8 mouse cellular contexts compared by ENCODE assay signal in genomic region chr16:91729821-91730441, GRCm38 (mm10). TPM values are rescaled to one million over a fixed set of nuclear protein-coding genes. Genes with fewer than 3 reads are reported as not detected.
DNase-seq lines count a peak whose midpoint lies in the region; ATAC-seq lines count a peak whose summit lies in the region.

No protein-coding gene starts in this region.

- peaks cover 60% of the 10 kb centered on the region for H3K27me3 ChIP-seq in erythroblast, embryonic 14.5 days (ENCODE audit: control insufficient read depth)
- no peaks in the 10 kb centered on the region for H3K27me3 ChIP-seq in heart, embryonic 14.5 days (ENCODE audit: control insufficient read depth, insufficient read depth, low read length)
- no peaks in the 10 kb centered on the region for H3K27me3 ChIP-seq in midbrain, embryonic 10.5 days (ENCODE audit: low read depth, poor library complexity, severe bottlenecking)
- H3K27me3 ChIP-seq in stomach, embryonic 16.5 days (ENCODE audit: control insufficient read depth, insufficient read depth, low read length), result no peaks in the 10 kb centered on the region

- peak overlapping the region; percentile 87 for H3K9ac ChIP-seq in heart, embryonic 14.5 days (ENCODE audit: low read length)
- H3K9ac ChIP-seq in stomach, embryonic 16.5 days (ENCODE audit: low read length), result peak overlapping the region; percentile 91

- peak overlapping the region; percentile 70 for H3K4me3 ChIP-seq in erythroblast, embryonic 14.5 days (replicated peaks)
- H3K4me3 ChIP-seq in heart, embryonic 14.5 days (ENCODE audit: control insufficient read depth in 1 of 2, insufficient read depth in 1 of 2, low read depth in 1 of 2, low read length in 2 of 2), result peak overlapping the region; percentile 81 to 97
- peak overlapping the region; percentile 92 for H3K4me3 ChIP-seq in midbrain, embryonic 10.5 days
- peak overlapping the region; percentile 85 for H3K4me3 ChIP-seq in stomach, embryonic 16.5 days (replicated peaks; ENCODE audit: low read length)

- peak overlapping the region; percentile 91 to 94 for H3K27ac ChIP-seq in heart, embryonic 14.5 days (replicated peaks in 1 of 2; ENCODE audit: control insufficient read depth in 1 of 2, insufficient read depth in 1 of 2, low read depth in 2 of 2, low read length in 2 of 2)
- peak overlapping the region; percentile 97 for H3K27ac ChIP-seq in midbrain, embryonic 10.5 days (replicated peaks)
- H3K27ac ChIP-seq in stomach, embryonic 16.5 days (ENCODE audit: low read length), result peak overlapping the region; percentile 92

- peaks cover 21% of the 10 kb centered on the region for H3K36me3 ChIP-seq in erythroblast, embryonic 14.5 days (ENCODE audit: control insufficient read depth)
- no peaks in the 10 kb centered on the region; the same call in 1 of the 2 replicates for H3K36me3 ChIP-seq in heart, embryonic 14.5 days (ENCODE audit: control insufficient read depth, insufficient read depth, low read length)
- H3K36me3 ChIP-seq in midbrain, embryonic 10.5 days, result no peaks in the 10 kb centered on the region
- H3K36me3 ChIP-seq in stomach, embryonic 16.5 days (ENCODE audit: control insufficient read depth, insufficient read depth, low read length), result no peaks in the 10 kb centered on the region

- DNase-seq in MN1 (ENCODE audit: low spot score), result peak; percentile 56
- peak; percentile 75 for DNase-seq in embryo, embryonic 10 days (ENCODE audit: low spot score)
- DNase-seq in kidney, postnatal 36 days, result peak; percentile 23 to 58
- peak; percentile 70 for DNase-seq in midbrain, embryonic 10.5 days (ENCODE audit: low spot score)

- ATAC-seq in erythroblast, adult 5-6 weeks (replicated peaks; ENCODE audit: low FRiP score, poor library complexity, severe bottlenecking), result no peak
- ATAC-seq in heart, embryonic 14.5 days (ENCODE audit: insufficient number of reproducible peaks, insufficient read depth, low FRiP score, low read depth), result peak; percentile 5; the same call in 1 of the 2 replicates
- no peak for ATAC-seq in stomach, embryonic 16.5 days (ENCODE audit: insufficient read depth, low FRiP score)

- H3K9me3 ChIP-seq in erythroblast, embryonic 14.5 days (ENCODE audit: control insufficient read depth, low read length), result peaks cover 3% of the 10 kb centered on the region; the same call in 1 of the 2 replicates
- H3K9me3 ChIP-seq in heart, embryonic 14.5 days (ENCODE audit: control insufficient read depth, low read length), result no peaks in the 10 kb centered on the region
- H3K9me3 ChIP-seq in midbrain, embryonic 10.5 days (replicated peaks), result no peaks in the 10 kb centered on the region
- no peaks in the 10 kb centered on the region for H3K9me3 ChIP-seq in stomach, embryonic 16.5 days (replicated peaks; ENCODE audit: control insufficient read depth, low read length)

- H3K4me1 ChIP-seq in erythroblast, embryonic 14.5 days (ENCODE audit: control insufficient read depth), result peaks cover 44% of the 10 kb centered on the region
- peaks cover 6 to 28% of the 10 kb centered on the region in 2 experiments for H3K4me1 ChIP-seq in heart, embryonic 14.5 days (ENCODE audit: control insufficient read depth in 2 of 2, insufficient read depth in 2 of 2, low read length in 2 of 2)
- peaks cover 47% of the 10 kb centered on the region for H3K4me1 ChIP-seq in midbrain, embryonic 10.5 days
- peaks cover 18% of the 10 kb centered on the region for H3K4me1 ChIP-seq in stomach, embryonic 16.5 days (ENCODE audit: control insufficient read depth, insufficient read depth, low read length)

- H3K4me2 ChIP-seq in heart, embryonic 14.5 days (ENCODE audit: low read length), result peak overlapping the region; percentile 77
- peak overlapping the region; percentile 82 for H3K4me2 ChIP-seq in stomach, embryonic 16.5 days (ENCODE audit: low read depth, low read length)

- under 1% methylated on average over 44 of the region's 44 CpGs for WGBS in heart, embryonic 14.5 days
- WGBS in midbrain, embryonic 10.5 days, result under 1% methylated on average over 43 of the region's 44 CpGs
- WGBS in stomach, embryonic 16.5 days, result 1% methylated on average over 44 of the region's 44 CpGs

RNA-seq across cellular contexts. Expression of gene Itsn1, which starts 0.8 kb away (rescaled TPM):
- 31.5 and 32.6 TPM in 2 replicates for polyA plus RNA-seq in erythroblast, embryonic 14.5 days (2012)
- 413 and 554 TPM in 2 replicates for total RNA-seq in erythroblast, adult 5-6 weeks (2015; ENCODE audit: low replicate concordance)
- total RNA-seq in erythroblast, adult 5-6 weeks (2017; ENCODE audit: low replicate concordance), result 1,329 and 2,083 TPM in 2 replicates
- 20.7 and 21.2 TPM in 2 replicates for polyA plus RNA-seq in heart, embryonic 14.5 days (2014; fragmentation: Nextera tagmentation; extraction: Ambion mirVana)
- polyA plus RNA-seq in midbrain, embryonic 10.5 days (2016; fragmentation: Nextera tagmentation; extraction: Ambion mirVana), result 49.5 and 53.0 TPM in 2 replicates
- 16.8 and 18.1 TPM in 2 replicates for polyA plus RNA-seq in stomach, embryonic 16.5 days (2015; fragmentation: Nextera tagmentation; extraction: Ambion mirVana)

RNA-seq across cellular contexts. Expression of gene Cryzl1, which starts 1.2 kb away (rescaled TPM):
- polyA plus RNA-seq in erythroblast, embryonic 14.5 days (2012), result 0.28 and 0.30 TPM in 2 replicates
- 21.5 and 55.1 TPM in 2 replicates for total RNA-seq in erythroblast, adult 5-6 weeks (2015; ENCODE audit: low replicate concordance)
- total RNA-seq in erythroblast, adult 5-6 weeks (2017; ENCODE audit: low replicate concordance), result 17.7 and 40.7 TPM in 2 replicates
- 54.9 and 60.3 TPM in 2 replicates for polyA plus RNA-seq in heart, embryonic 14.5 days (2014; fragmentation: Nextera tagmentation; extraction: Ambion mirVana)
- 71.2 and 72.5 TPM in 2 replicates for polyA plus RNA-seq in midbrain, embryonic 10.5 days (2016; fragmentation: Nextera tagmentation; extraction: Ambion mirVana)
- polyA plus RNA-seq in stomach, embryonic 16.5 days (2015; fragmentation: Nextera tagmentation; extraction: Ambion mirVana), result 62.2 and 69.9 TPM in 2 replicates

RNA-seq across cellular contexts. Expression of gene Donson, which starts 41.4 kb away (rescaled TPM):
- polyA plus RNA-seq in erythroblast, embryonic 14.5 days (2012), result 6.7 and 6.9 TPM in 2 replicates
- 17.3 and 43.0 TPM in 2 replicates for total RNA-seq in erythroblast, adult 5-6 weeks (2015; ENCODE audit: low replicate concordance)
- 44.7 and 97.2 TPM in 2 replicates for total RNA-seq in erythroblast, adult 5-6 weeks (2017; ENCODE audit: low replicate concordance)
- polyA plus RNA-seq in heart, embryonic 14.5 days (2014; fragmentation: Nextera tagmentation; extraction: Ambion mirVana), result 12.3 and 15.2 TPM in 2 replicates
- polyA plus RNA-seq in midbrain, embryonic 10.5 days (2016; fragmentation: Nextera tagmentation; extraction: Ambion mirVana), result 38.3 and 39.0 TPM in 2 replicates
- 11.7 and 16.9 TPM in 2 replicates for polyA plus RNA-seq in stomach, embryonic 16.5 days (2015; fragmentation: Nextera tagmentation; extraction: Ambion mirVana)

Comparison
In these comparisons a context has a peak if more than half of its experiments do, and no peak if none do; other contexts are left out.
1. RNA of gene Cryzl1, which starts 1.2 kb away (polyA plus RNA-seq): 71.2 to 72.5 TPM in midbrain, embryonic 10.5 days, 62.2 to 69.9 TPM in stomach, embryonic 16.5 days and 54.9 to 60.3 TPM in heart, embryonic 14.5 days; 0.28 to 0.30 TPM in erythroblast, embryonic 14.5 days; every median in the first group is over 10 times any median in the second.
2. Peak in every context shown above with its lines, with median percentiles within 50 percentile points of each other: H3K4me3 ChIP-seq, DNase-seq and H3K27ac ChIP-seq.